Mouse (Mus musculus): ENCODE data around the gene Kcnj6. TPM values are rescaled to one million over a fixed set of nuclear protein-coding genes. Genes with fewer than 3 reads are reported as not detected.

Gene Kcnj6
- polyA plus RNA-seq, 1 experiment from 2014 or later: 0.17 TPM

DNA sequence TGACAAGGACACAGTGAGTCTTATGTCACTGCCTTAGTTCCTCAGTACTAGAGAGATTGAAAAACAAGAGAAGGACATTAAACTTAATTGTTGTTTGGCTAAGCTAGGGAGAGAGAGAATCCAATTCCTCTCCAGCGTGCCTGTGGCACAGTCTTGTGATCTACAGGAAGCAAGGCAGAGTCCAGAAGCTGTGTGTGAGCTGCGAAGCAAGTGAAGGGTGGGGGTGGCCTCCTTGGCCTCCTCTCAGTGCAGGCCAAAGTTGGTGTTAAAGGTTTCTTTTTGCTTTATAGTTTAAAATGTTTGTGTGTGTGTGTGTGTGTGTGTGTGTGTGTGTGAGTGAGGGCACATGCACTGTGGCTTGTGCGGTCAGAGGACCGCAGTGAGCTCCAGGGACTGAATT is 295.5 kb downstream of the Kcnj6 start:
- no peak overlapping the region for H3K4me2 ChIP-seq (ENCODE audit: low read depth, low read length)
- H3K36me3 ChIP-seq (ENCODE audit: control insufficient read depth, insufficient read depth, low read length): no peaks in the 10 kb centered on the region
- no peaks in the 10 kb centered on the region for H3K9me3 ChIP-seq (ENCODE audit: control insufficient read depth, low read length)
- H3K4me1 ChIP-seq (ENCODE audit: control insufficient read depth, insufficient read depth, low read length): no peaks in the 10 kb centered on the region
- no peak overlapping the region for H3K4me3 ChIP-seq (ENCODE audit: low read length)
- WGBS: 86% methylated on average over 4 of the region's 4 CpGs
- H3K27ac ChIP-seq (ENCODE audit: low read length): no peak overlapping the region
- H3K9ac ChIP-seq (ENCODE audit: low read depth, low read length): no peak overlapping the region
- no peak for ATAC-seq
- H3K27me3 ChIP-seq (replicated peaks; ENCODE audit: control insufficient read depth, insufficient read depth, low read length): no peaks in the 10 kb centered on the region

DNA sequence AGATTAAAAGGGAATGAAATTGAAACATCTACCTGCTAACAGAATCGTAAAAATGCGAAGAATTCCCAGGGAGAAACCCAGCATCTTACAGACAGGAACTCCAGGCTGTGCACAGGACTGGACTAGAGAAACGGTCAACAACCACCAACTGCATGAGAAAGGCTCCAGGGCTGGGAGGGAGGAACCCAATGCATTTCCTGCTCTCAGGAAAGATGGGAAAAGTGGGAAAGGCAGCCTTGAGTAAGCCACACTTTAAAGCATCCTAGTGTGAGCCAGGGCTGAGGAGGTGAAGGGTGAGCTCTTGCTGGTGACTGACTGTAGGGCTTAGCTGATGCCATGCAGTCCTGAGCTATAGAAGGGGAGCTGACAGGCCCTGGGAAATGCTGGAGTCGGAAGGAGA is 296.4 kb downstream of the Kcnj6 start:
- Histone ChIP-seq H3K27me3 (replicated peaks; ENCODE audit: control insufficient read depth, insufficient read depth, low read length) (no peaks in the 10 kb centered on the region), H3K27ac (ENCODE audit: low read length) (no peak overlapping the region), H3K4me2 (ENCODE audit: low read depth, low read length) (no peak overlapping the region), H3K4me1 (ENCODE audit: control insufficient read depth, insufficient read depth, low read length) (no peaks in the 10 kb centered on the region), H3K9ac (ENCODE audit: low read depth, low read length) (no peak overlapping the region), H3K36me3 (ENCODE audit: control insufficient read depth, insufficient read depth, low read length) (no peaks in the 10 kb centered on the region), H3K4me3 (ENCODE audit: low read length) (no peak overlapping the region), H3K9me3 (ENCODE audit: control insufficient read depth, low read length) (no peaks in the 10 kb centered on the region)
- WGBS: 73% methylated on average over 4 of the region's 4 CpGs
- ATAC-seq: no peak

Small RNAs within 50 kb of the gene (microRNA-seq; reads per million reads assigned to microRNA genes)
- not detected for gene Gm22745
